In the genomic region with DNA sequence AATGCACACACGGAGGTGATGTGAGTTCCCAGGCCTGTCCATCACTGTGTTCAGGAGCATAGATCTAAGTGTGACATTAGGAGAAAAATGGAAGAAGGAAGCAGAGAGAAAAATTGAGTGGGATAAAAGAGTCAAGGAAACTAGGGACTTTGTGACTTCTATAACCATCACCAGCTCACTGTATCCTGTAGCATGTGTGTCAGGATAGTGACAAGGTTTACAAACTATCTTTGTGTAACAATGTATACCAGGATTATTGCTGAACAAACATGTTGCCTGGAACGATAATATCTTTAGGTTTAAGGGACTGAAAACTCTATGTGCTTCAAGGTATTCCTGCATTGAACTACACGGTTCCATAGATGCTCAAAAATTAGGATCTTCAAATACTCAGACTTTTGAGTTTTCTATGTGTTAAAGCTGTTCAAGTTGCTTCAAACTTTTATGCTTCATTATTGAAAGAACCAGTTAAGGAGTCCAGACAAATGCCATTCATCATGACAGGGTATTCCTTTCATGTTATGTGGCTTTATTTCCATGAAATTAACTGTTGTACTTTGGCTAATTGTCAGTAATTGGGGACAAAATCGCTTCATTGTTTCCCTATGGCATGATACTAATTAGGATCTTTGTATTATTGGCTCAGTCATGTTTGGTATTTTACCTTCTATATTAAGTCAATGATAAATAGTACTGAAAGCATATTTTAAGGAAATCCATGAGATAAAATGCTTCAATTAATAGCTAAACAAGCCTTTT, we compare ENCODE assay signal across 10 mouse cellular contexts.
DNase-seq lines count a peak whose midpoint lies in the region; ATAC-seq and TF ChIP-seq lines count a peak whose summit lies in the region.
"Had no signal": no experiment of that assay in that cellular context is flagged by ENCODE, and none has a peak within 500 bp of the region (broad histone marks: within the 10 kb centered on the region; RNA-seq: fewer than 3 reads in every experiment).

No protein-coding gene starts in this region.

- intact Hi-C loops in heart, postnatal 10 days (cut with DNase I): loop anchor here (5.0 kb wide), 1 partner anchor 69 kb away; no protein-coding TSS in a partner anchor

- H3K27ac ChIP-seq in heart, embryonic 16.5 days (ENCODE audit: low read length): peak overlapping the region; percentile 80
- peak overlapping the region; percentile 89 for H3K27ac ChIP-seq in embryonic facial prominence, embryonic 10.5 days (replicated peaks)
- H3K27ac ChIP-seq in forebrain, postnatal 0 days (ENCODE audit: low read depth, low read length): peak overlapping the region; percentile 81
- H3K27ac ChIP-seq in midbrain, postnatal 0 days (ENCODE audit: low read depth, low read length): peak overlapping the region; percentile 72
- H3K27ac ChIP-seq: macrophage had no signal

- no peak overlapping the region for H3K9ac ChIP-seq in heart, embryonic 16.5 days (ENCODE audit: low read length)
- peak overlapping the region; percentile 52 for H3K9ac ChIP-seq in forebrain, postnatal 0 days
- H3K9ac ChIP-seq in midbrain, postnatal 0 days (replicated peaks; ENCODE audit: low read length, poor library complexity, severe bottlenecking): 0 out of 2 replicates have a peak overlapping the region, but pooled peaks have one; percentile 52

- peaks cover 12% of the 10 kb centered on the region for H3K4me1 ChIP-seq in heart, embryonic 16.5 days (ENCODE audit: control insufficient read depth, insufficient read depth, low read length)
- peaks cover 82% of the 10 kb centered on the region for H3K4me1 ChIP-seq in embryonic facial prominence, embryonic 10.5 days
- peaks cover 17% of the 10 kb centered on the region for H3K4me1 ChIP-seq in forebrain, postnatal 0 days (ENCODE audit: insufficient read depth)
- peaks cover 19% of the 10 kb centered on the region for H3K4me1 ChIP-seq in midbrain, postnatal 0 days (ENCODE audit: insufficient read depth, low read length)

- H3K27me3 ChIP-seq in heart, embryonic 16.5 days (ENCODE audit: control insufficient read depth, insufficient read depth, low read length): no peaks in the 10 kb centered on the region
- H3K27me3 ChIP-seq in embryonic facial prominence, embryonic 10.5 days (replicated peaks; ENCODE audit: low read depth, poor library complexity, severe bottlenecking): no peaks in the 10 kb centered on the region
- H3K27me3 ChIP-seq in forebrain, postnatal 0 days (ENCODE audit: insufficient read depth, low read length): no peaks in the 10 kb centered on the region
- no peaks in the 10 kb centered on the region for H3K27me3 ChIP-seq in midbrain, postnatal 0 days (ENCODE audit: insufficient read depth, low read length)
- H3K27me3 ChIP-seq: CH12.LX had no signal

- WGBS in heart, embryonic 16.5 days: 76% methylated on average over 4 of the region's 4 CpGs
- 48% methylated on average over 4 of the region's 4 CpGs for WGBS in embryonic facial prominence, embryonic 10.5 days
- 14% methylated on average over 4 of the region's 4 CpGs for WGBS in forebrain, postnatal 0 days
- 18% methylated on average over 4 of the region's 4 CpGs for WGBS in midbrain, postnatal 0 days

- H3K4me3 ChIP-seq in heart, embryonic 16.5 days (ENCODE audit: low read length): no peak overlapping the region
- peak overlapping the region; percentile 48 for H3K4me3 ChIP-seq in embryonic facial prominence, embryonic 10.5 days
- no peak overlapping the region for H3K4me3 ChIP-seq in forebrain, postnatal 0 days (ENCODE audit: low read depth, low read length)
- no peak overlapping the region for H3K4me3 ChIP-seq in midbrain, postnatal 0 days (ENCODE audit: low read depth, low read length)

- no peaks in the 10 kb centered on the region for H3K36me3 ChIP-seq in heart, embryonic 16.5 days (ENCODE audit: control insufficient read depth, insufficient read depth)
- H3K36me3 ChIP-seq in embryonic facial prominence, embryonic 10.5 days (replicated peaks): 0 out of 2 replicates have a peak, but pooled peaks cover 4% of the 10 kb centered on the region
- no peaks in the 10 kb centered on the region for H3K36me3 ChIP-seq in forebrain, postnatal 0 days (ENCODE audit: insufficient read depth)
- no peaks in the 10 kb centered on the region for H3K36me3 ChIP-seq in midbrain, postnatal 0 days (ENCODE audit: insufficient read depth, low read length)

- DNase-seq in heart, postnatal 10 days: no peak
- DNase-seq in embryonic facial prominence, embryonic 10.5 days (ENCODE audit: low spot score): no peak
- peak; percentile 44 for DNase-seq in forebrain, postnatal 0 days
- no peak for DNase-seq in midbrain, postnatal 0 days (ENCODE audit: low spot score)
- DNase-seq in urinary bladder, postnatal 10 days (ENCODE audit: low spot score): no peak
- no peak for DNase-seq in adrenal gland, postnatal 36 days

- ATAC-seq in heart, embryonic 16.5 days (replicated peaks; ENCODE audit: extremely low read depth, insufficient read depth, low FRiP score): no peak
- ATAC-seq in forebrain, postnatal 0 days: no peak
- ATAC-seq in midbrain, postnatal 0 days (ENCODE audit: low FRiP score): no peak
- no peak for ATAC-seq in megakaryocyte progenitor cell, adult 5-6 weeks (replicated peaks; ENCODE audit: poor library complexity)

- no peaks in the 10 kb centered on the region for H3K9me3 ChIP-seq in heart, embryonic 16.5 days (replicated peaks; ENCODE audit: control insufficient read depth, low read length)
- H3K9me3 ChIP-seq in embryonic facial prominence, embryonic 10.5 days: no peaks in the 10 kb centered on the region
- no peaks in the 10 kb centered on the region for H3K9me3 ChIP-seq in forebrain, postnatal 0 days (ENCODE audit: low read length)
- no peaks in the 10 kb centered on the region for H3K9me3 ChIP-seq in midbrain, postnatal 0 days (ENCODE audit: low read length)

- TF ChIP-seq CTCF in forebrain, postnatal 0 days (IDR thresholded peaks at IDR 0.05; ENCODE audit: low read depth): no peak
- no peak for TF ChIP-seq CTCF in midbrain, postnatal 0 days (IDR thresholded peaks at IDR 0.05)

- peak overlapping the region; percentile 67 for H3K4me2 ChIP-seq in heart, embryonic 16.5 days (ENCODE audit: low read depth, low read length)
- H3K4me2 ChIP-seq in forebrain, postnatal 0 days (ENCODE audit: low read depth): peak overlapping the region; percentile 57
- peak overlapping the region; percentile 56 for H3K4me2 ChIP-seq in midbrain, postnatal 0 days (ENCODE audit: low read depth, low read length, poor library complexity, severe bottlenecking)
